Mouse (Mus musculus): ENCODE results near the gene Fgf16. TPM values are rescaled to one million over a fixed set of nuclear protein-coding genes. Genes with fewer than 3 reads are reported as not detected.

The Fgf16 gene
- polyA plus RNA-seq (2012; rRNA removed): 0.14 and 0.16 TPM in 2 replicates

- DNase-seq (ENCODE audit: low read depth, low spot score): no peak
- WGBS: 16% methylated on average over 61 of the region's 86 CpGs
These were observed at the start of gene Fgf16 for GRCm38 (mm10) chrX:105764162-105765004. Gene Fgf16, plus strand, starts transcription at chrX:105764279.

GRCm38 (mm10) chrX:105714740-105715139 is 49.3 kb upstream of the Fgf16 start:
- DNase-seq (ENCODE audit: low read depth, low spot score): no peak
- 92% methylated on average over 4 of the region's 4 CpGs for WGBS

- 92% methylated on average over 7 of the region's 7 CpGs for WGBS
- DNase-seq (ENCODE audit: low read depth, low spot score): no peak
These were observed 48.2 kb upstream of the Fgf16 start for GRCm38 (mm10) chrX:105715789-105716321.

GRCm38 (mm10) chrX:105718388-105718787 is 45.7 kb upstream of the Fgf16 start:
- no peak for DNase-seq (ENCODE audit: low read depth, low spot score)
- WGBS: 77% methylated on average over 5 of the region's 5 CpGs

GRCm38 (mm10) chrX:105718943-105719342 is 45.1 kb upstream of the Fgf16 start:
- DNase-seq (ENCODE audit: low read depth, low spot score): no peak
- WGBS: 84% methylated on average over 5 of the region's 5 CpGs

- 71% methylated on average over 7 of the region's 7 CpGs for WGBS
- no peak for DNase-seq (ENCODE audit: low read depth, low spot score)
These were observed 39.9 kb upstream of the Fgf16 start for GRCm38 (mm10) chrX:105724174-105724573.

GRCm38 (mm10) chrX:105762847-105763527 is 1.1 kb upstream of the Fgf16 start:
- 16% methylated on average over 23 of the region's 23 CpGs for WGBS
- DNase-seq (ENCODE audit: low read depth, low spot score): no peak

- 9% methylated on average over 19 of the region's 20 CpGs for WGBS
- DNase-seq (ENCODE audit: low read depth, low spot score): no peak
These were observed 467 bp upstream of the Fgf16 start for GRCm38 (mm10) chrX:105763612-105764011.

GRCm38 (mm10) chrX:105765005-105765706 is 1.1 kb downstream of the Fgf16 start:
- no peak for DNase-seq (ENCODE audit: low read depth, low spot score)
- 27% methylated on average over 32 of the region's 36 CpGs for WGBS

- WGBS: 70% methylated on average over 6 of the region's 6 CpGs
- no peak for DNase-seq (ENCODE audit: low read depth, low spot score)
These were observed 1.9 kb downstream of the Fgf16 start for GRCm38 (mm10) chrX:105766013-105766412.

GRCm38 (mm10) chrX:105767177-105767764 is 3.2 kb downstream of the Fgf16 start:
- no peak for DNase-seq (ENCODE audit: low read depth, low spot score)
- 35% methylated on average over 9 of the region's 9 CpGs for WGBS

GRCm38 (mm10) chrX:105767932-105768331 is 3.9 kb downstream of the Fgf16 start:
- DNase-seq (ENCODE audit: low read depth, low spot score): no peak
- 76% methylated on average over 3 of the region's 3 CpGs for WGBS

GRCm38 (mm10) chrX:105773281-105773680 is 9.2 kb downstream of the Fgf16 start:
- DNase-seq (ENCODE audit: low read depth, low spot score): no peak
- 96% methylated on average over 5 of the region's 5 CpGs for WGBS

GRCm38 (mm10) chrX:105794806-105795403 is 30.8 kb downstream of the Fgf16 start:
- WGBS: 54% methylated on average over 8 of the region's 8 CpGs
- DNase-seq (ENCODE audit: low read depth, low spot score): no peak

GRCm38 (mm10) chrX:105824462-105824861 is 60.4 kb downstream of the Fgf16 start:
- WGBS: 85% methylated on average over 5 of the region's 5 CpGs
- no peak for DNase-seq (ENCODE audit: low read depth, low spot score)
